Mouse (Mus musculus) neural tube, embryonic 12.5 days (tissue): Measurements from ENCODE around the gene Tnfrsf22. TPM values are rescaled to one million over a fixed set of nuclear protein-coding genes. Genes with fewer than 3 reads are reported as not detected.
"Not testable (repeated sequence)": the region's sequence is repeated elsewhere in the genome, so short reads cannot be mapped to it uniquely, and the experiment has no call there.

Experiments
- ATAC-seq: fragments of 200-750 bp; cut with Nextera tagmentation; 2 replicates; pipeline ENCODE4 v1.8.0; 2017; ENCODE audit warnings: low read depth, mild to moderate bottlenecking, moderate TSS enrichment, moderate library complexity; ENCODE audit not compliant: low FRiP score
- H3K27ac ChIP-seq: fragments of 300-500 bp; sonication (generic); 2 replicates; pipeline ENCODE4 v1.5.1; 2016
- H3K27me3 ChIP-seq: fragments of 300-500 bp; sonication (generic); replicated peaks from 2 replicates; pipeline ENCODE4 v1.6.1; 2016; ENCODE audit warnings: mild to moderate bottlenecking
- H3K36me3 ChIP-seq: fragments of 300-500 bp; sonication (generic); 2 replicates; pipeline ENCODE4 v1.6.1; 2016; ENCODE audit warnings: mild to moderate bottlenecking
- H3K4me1 ChIP-seq: fragments of 300-500 bp; sonication (generic); 2 replicates; pipeline ENCODE4 v1.6.1; 2016
- H3K4me2 ChIP-seq: fragments of 300-500 bp; sonication (generic); replicated peaks from 2 replicates; pipeline ENCODE4 v1.6.1; 2016; ENCODE audit warnings: mild to moderate bottlenecking
- H3K4me3 ChIP-seq: fragments of 300-500 bp; sonication (generic); 2 replicates; pipeline ENCODE4 v1.5.1; 2016
- H3K9ac ChIP-seq: fragments of 300-500 bp; sonication (generic); 2 replicates; pipeline ENCODE4 v1.6.1; 2016; ENCODE audit warnings: mild to moderate bottlenecking
- H3K9me3 ChIP-seq: fragments of 300-500 bp; sonication (generic); 2 replicates; pipeline ENCODE4 v1.6.1; 2016; ENCODE audit warnings: mild to moderate bottlenecking
- WGBS: fragments of 180-500 bp; shearing (Covaris S2); methylation state at CpG from one replicate; pipeline ENCODE4 v1.1.7; 2016; 5-methylcytosine and 5-hydroxymethylcytosine counted together
- polyA plus RNA-seq: library from polyadenylated mRNA; unstranded; fragments of >200 nt; fragmentation: Nextera tagmentation; extraction: Ambion mirVana; gene quantifications from 2 replicates; pipeline ENCODE4 v1.2.1, GENCODE M21; 2016

Tnfrsf22 gene
- 6.6 and 6.7 TPM in 2 replicates for polyA plus RNA-seq

DNA sequence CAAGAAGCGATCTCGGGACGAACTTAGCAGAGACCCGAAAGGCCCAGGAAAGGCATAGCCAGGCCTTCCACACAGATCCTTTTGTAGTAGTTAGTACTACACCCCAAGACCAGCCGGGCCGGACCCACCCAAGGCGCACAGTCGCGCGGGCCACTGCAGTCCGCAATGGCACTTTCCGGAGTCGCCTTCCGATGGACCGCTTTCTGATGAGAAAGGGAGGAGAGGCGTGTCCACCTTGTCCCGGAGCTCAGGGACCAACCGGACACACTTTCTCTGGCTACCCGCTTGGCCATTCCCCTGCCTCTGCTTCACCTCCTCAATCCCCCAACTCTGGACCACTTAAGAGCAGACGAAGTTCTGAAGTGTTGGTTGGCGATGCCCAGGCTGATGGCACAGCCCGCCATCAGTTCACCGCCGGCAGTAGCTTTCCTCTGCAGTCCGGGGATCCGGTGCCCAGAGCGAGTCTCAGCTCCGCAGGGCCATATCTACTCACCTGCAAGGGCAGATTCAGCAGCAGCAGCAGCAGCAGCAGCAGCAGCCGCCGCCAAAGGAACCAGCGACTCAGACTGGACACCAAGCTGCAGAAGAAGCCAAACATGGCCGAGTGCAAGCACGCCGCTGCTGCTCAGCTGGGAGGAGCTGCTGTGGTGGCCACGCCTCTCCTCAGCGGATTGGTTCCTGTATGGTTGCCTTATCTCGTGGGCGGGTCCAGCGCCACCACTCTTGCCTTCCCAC, at the start of gene Tnfrsf22:
TSS of gene Tnfrsf22 (minus strand) at position 628 of the 735 bp plus-strand sequence.
- no peaks in the 10 kb centered on the region for H3K27me3 ChIP-seq
- no peak within 1 kb of the TSS for H3K27ac ChIP-seq
- no peaks in the 10 kb centered on the region for H3K36me3 ChIP-seq
- ATAC-seq: peak; percentile 94
- no peaks in the 10 kb centered on the region for H3K4me1 ChIP-seq
- WGBS: 4% methylated on average over 39 of the region's 39 CpGs
- peak within 1 kb of the TSS; percentile 64 for H3K9ac ChIP-seq
- peaks cover 13% of the 10 kb centered on the region for H3K9me3 ChIP-seq
- peak within 1 kb of the TSS; percentile 83 for H3K4me2 ChIP-seq
- peak within 1 kb of the TSS; percentile 69 for H3K4me3 ChIP-seq

DNA sequence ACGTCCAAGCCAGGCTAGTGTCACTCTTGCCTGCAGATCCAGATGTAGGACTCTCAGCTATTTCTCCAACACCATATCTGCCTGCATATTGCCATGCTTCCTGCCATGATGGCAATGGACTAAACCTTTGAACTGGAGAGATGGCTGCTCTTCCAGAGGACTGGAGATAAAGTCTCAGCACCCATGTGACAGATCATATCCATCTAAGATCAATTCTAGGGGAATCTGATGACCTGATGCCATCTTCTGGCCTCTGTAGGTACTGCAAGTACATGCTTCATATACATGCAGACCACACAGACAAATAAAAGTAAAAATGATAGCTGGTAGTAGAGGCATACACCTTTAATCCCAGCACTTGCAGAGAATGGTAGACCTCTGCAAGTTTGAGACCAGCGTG, 46.7 kb upstream of the Tnfrsf22 start:
- no peaks in the 10 kb centered on the region for H3K27me3 ChIP-seq
- H3K4me3 ChIP-seq: no peak overlapping the region
- ATAC-seq: no peak
- H3K27ac ChIP-seq: no peak overlapping the region
- no peaks in the 10 kb centered on the region for H3K4me1 ChIP-seq
- H3K36me3 ChIP-seq: peaks cover 55% of the 10 kb centered on the region
- H3K9ac ChIP-seq: no peak overlapping the region
- H3K4me2 ChIP-seq: no peak overlapping the region
- WGBS: 76% methylated on average over 2 of the region's 2 CpGs
- no peaks in the 10 kb centered on the region for H3K9me3 ChIP-seq

DNA sequence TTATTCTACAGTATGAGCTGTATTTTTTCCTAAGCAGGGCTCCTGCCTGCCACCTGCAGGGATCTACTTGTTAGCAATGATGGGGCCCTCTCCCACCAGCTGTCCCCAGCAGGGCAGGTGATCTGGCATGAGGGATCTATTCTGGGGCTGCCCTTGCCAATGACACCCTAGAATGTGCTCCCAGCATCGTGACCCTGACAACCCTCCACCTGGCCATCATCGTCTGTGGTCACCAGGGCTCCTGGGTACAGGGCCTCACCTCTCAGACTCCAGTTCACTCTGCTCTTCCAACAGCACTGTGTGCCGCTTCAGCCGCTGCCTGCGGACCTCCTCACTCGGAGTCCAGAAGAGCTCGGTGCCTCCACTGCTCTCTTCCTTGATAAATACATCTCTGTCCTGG, 45.1 kb upstream of the Tnfrsf22 start:
- no peak for ATAC-seq
- Histone ChIP-seq H3K27ac (no peak overlapping the region), H3K36me3 (peaks cover 70% of the 10 kb centered on the region), H3K4me3 (no peak overlapping the region), H3K27me3 (no peaks in the 10 kb centered on the region), H3K4me1 (no peaks in the 10 kb centered on the region), H3K9ac (no peak overlapping the region), H3K4me2 (no peak overlapping the region), H3K9me3 (no peaks in the 10 kb centered on the region)
- 89% methylated on average over 7 of the region's 7 CpGs for WGBS

DNA sequence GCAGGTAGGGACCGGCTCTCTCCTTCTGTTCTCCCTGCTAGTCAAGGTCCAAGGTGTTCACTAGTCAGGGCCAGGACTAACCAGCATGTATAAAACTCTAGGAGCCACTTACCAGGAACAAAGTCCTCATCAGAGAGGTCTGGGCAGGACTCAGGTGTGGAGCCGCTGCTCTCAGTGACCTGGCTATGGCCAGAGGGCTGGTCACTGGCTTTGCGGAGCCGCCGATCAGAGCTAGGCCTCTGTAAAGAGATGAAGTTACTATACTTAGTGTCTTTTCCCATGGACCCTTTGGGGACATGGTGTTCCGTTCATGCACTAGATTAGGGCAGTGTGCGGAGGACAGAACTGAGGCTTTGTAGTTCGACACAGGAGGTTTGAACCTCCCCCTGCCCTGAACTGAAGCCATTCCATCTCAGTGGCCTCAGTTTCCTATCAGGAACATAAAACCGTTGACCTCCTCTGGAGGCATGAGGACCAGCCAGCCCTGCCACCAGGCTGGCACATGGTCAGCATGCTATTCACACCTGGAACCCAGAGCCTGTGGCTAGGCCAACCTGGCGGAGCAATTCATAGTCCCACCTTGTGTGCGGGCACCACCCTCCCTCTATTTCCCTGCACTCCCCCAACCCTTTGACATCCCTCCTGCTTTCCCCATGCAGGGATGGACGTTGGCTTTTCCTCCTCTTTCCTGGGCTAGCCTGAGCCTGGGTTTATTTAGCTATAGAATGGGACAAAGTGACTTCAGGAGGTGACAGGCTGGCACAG, 43.5 kb upstream of the Tnfrsf22 start:
- no peak overlapping the region for H3K4me3 ChIP-seq
- no peaks in the 10 kb centered on the region for H3K27me3 ChIP-seq
- no peak overlapping the region for H3K27ac ChIP-seq
- H3K9ac ChIP-seq: no peak overlapping the region
- peaks cover 78% of the 10 kb centered on the region for H3K36me3 ChIP-seq
- no peak for ATAC-seq
- 89% methylated on average over 12 of the region's 12 CpGs for WGBS
- H3K4me2 ChIP-seq: no peak overlapping the region
- H3K9me3 ChIP-seq: no peaks in the 10 kb centered on the region
- no peaks in the 10 kb centered on the region for H3K4me1 ChIP-seq

DNA sequence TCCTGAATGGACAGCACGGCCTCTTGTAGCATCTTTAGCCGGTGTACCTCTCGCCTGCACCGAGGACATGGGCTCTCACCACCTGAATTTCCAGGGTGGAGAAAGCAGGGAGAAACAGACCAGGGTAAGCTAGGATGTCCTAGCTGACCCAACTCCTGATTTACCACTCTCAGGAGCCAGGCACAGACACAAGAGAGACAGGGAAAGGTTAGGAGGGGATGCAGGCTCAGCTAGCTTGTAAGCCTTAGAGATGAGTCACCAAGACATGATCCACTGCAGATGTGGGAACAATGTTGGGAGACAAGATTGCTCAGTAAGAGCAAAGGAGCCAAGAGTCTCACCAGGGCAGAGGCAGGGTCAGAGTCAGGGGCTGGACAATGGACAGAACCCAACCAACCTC, 42.4 kb upstream of the Tnfrsf22 start:
- peaks cover 79% of the 10 kb centered on the region for H3K36me3 ChIP-seq
- no peaks in the 10 kb centered on the region for H3K27me3 ChIP-seq

DNA sequence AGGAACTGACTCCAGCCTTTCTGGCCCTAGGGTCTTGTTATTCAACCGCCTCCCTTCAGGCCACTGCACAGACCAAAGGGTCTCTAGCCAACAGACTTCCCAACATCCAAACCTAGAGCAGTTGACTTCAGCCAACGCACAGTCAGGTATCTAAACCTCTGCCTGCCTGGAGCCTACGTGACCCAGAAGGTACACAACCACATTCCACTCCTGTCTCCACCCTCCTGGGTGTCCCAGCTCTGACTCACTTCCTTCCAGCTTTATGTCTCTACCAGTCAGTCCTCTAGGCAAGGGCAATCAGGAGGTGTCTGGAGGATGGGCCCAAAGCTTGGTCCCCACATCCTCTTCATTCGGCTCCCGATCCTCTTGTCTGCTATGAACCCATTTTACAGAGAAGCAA, 41.7 kb upstream of the Tnfrsf22 start:
- Histone ChIP-seq H3K4me3 (no peak overlapping the region), H3K4me1 (no peaks in the 10 kb centered on the region), H3K36me3 (peaks cover 75% of the 10 kb centered on the region), H3K9me3 (no peaks in the 10 kb centered on the region), H3K9ac (no peak overlapping the region), H3K4me2 (no peak overlapping the region), H3K27ac (no peak overlapping the region), H3K27me3 (no peaks in the 10 kb centered on the region)
- WGBS: 92% methylated on average over 5 of the region's 5 CpGs
- no peak for ATAC-seq

More for the DNA sequence above, 42.4 kb upstream of the Tnfrsf22 start:
- WGBS: 94% methylated on average over 4 of the region's 4 CpGs
- H3K9me3 ChIP-seq: no peaks in the 10 kb centered on the region
- no peak overlapping the region for H3K4me3 ChIP-seq
- H3K4me2 ChIP-seq: no peak overlapping the region
- no peak for ATAC-seq
- H3K9ac ChIP-seq: no peak overlapping the region
- H3K4me1 ChIP-seq: no peaks in the 10 kb centered on the region
- no peak overlapping the region for H3K27ac ChIP-seq

DNA sequence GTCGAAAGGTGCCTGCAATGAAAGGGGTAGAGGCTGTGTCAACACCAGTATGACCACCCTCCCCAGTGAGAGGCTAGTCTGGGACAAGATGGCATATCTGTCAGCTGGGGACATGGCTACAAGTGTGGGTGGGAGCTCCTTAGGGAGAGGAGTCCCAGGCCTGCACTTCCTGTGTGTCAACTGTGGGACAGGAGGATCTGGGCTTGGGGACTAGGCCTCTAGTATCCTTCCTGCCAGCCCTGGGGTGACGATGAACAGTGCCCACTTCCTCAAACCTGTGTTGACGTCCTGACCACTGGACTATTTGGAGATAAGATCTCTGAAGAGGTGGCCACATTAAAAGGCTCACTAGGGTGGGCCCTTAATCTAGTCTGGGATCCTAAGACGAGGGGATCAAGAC, 40.5 kb upstream of the Tnfrsf22 start:
- H3K36me3 ChIP-seq: peaks cover 65% of the 10 kb centered on the region
- ATAC-seq: no peak
- no peaks in the 10 kb centered on the region for H3K9me3 ChIP-seq
- 87% methylated on average over 4 of the region's 4 CpGs for WGBS
- peaks cover 4% of the 10 kb centered on the region; the same call in 1 of the 2 replicates for H3K4me1 ChIP-seq
- H3K9ac ChIP-seq: no peak overlapping the region
- no peak overlapping the region for H3K27ac ChIP-seq
- H3K4me2 ChIP-seq: no peak overlapping the region
- H3K4me3 ChIP-seq: no peak overlapping the region
- H3K27me3 ChIP-seq: no peaks in the 10 kb centered on the region

DNA sequence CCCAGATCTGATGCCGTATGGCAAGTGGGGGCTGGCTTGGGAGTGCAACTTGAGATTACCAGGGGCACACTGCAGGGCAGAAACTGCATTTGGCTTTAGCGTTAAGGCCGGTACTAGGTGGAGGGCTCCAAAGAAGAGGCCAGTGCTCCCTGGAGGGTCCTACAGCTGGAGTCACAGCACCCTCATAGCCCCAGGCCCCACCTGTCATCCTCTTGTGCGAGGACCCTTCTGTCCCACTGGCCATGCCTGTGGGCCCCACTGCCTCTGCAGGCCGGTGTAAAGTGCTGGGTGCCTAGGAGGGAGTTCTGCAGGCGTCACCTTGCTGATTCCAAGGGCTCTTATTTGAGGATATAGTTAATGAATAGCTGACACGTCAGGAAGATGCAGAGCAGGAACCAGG, 40.0 kb upstream of the Tnfrsf22 start:
- H3K27ac ChIP-seq: no peak overlapping the region
- H3K36me3 ChIP-seq: peaks cover 61% of the 10 kb centered on the region
- WGBS: 78% methylated on average over 7 of the region's 7 CpGs
- no peaks in the 10 kb centered on the region for H3K9me3 ChIP-seq
- peaks cover 4% of the 10 kb centered on the region; the same call in 1 of the 2 replicates for H3K4me1 ChIP-seq
- H3K9ac ChIP-seq: no peak overlapping the region
- H3K4me2 ChIP-seq: no peak overlapping the region
- H3K4me3 ChIP-seq: no peak overlapping the region
- ATAC-seq: no peak
- no peaks in the 10 kb centered on the region for H3K27me3 ChIP-seq

DNA sequence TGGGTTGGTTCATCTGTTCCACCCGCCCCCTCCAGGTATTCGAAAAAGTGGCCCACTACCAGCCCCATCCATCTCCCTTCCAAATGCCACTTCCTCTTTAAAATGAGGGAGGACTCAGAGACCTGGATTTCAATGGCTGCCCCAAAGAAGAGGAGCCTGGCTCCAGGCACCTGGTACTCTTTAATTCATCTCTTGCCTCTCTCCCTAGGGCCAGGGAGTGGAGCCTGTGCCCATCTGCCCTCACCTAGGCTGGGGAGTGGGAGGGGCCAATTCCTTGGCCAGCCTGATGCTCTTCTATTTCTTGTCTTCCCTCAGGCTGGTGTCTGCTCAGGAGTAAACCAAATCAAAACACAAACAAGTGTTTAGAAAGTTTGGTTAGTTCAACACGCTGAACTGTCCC, 37.2 kb upstream of the Tnfrsf22 start:
- peaks cover 33% of the 10 kb centered on the region for H3K36me3 ChIP-seq
- H3K9me3 ChIP-seq, H3K27ac ChIP-seq, H3K27me3 ChIP-seq, H3K4me1 ChIP-seq, H3K4me3 ChIP-seq, H3K4me2 ChIP-seq, H3K9ac ChIP-seq, ATAC-seq: not testable (repeated sequence)
- 84% methylated on average over 3 of the region's 3 CpGs for WGBS

DNA sequence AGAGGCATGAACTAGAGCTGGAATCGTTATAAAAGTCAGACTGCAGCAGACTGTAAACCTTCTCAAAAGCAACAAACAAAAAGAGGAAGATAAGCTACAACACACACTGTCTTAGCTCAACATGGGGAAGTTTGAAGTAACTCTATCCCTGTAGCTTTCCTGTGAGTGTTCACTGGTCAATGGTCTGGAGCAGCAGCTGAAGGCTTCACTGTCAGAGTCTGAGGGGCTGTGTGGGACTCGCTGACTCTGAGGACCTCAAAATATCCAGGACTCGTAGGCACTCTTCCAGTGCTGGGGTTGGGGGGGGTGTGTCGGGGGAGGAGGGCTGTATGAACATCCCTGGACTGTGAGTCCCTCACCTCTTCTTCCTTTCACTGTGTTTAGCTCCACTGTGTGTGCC, 36.7 kb upstream of the Tnfrsf22 start:
- not testable (repeated sequence) for H3K9me3 ChIP-seq, H3K4me1 ChIP-seq, H3K27ac ChIP-seq, H3K4me3 ChIP-seq, H3K9ac ChIP-seq, H3K4me2 ChIP-seq, H3K27me3 ChIP-seq
- 62% methylated on average over 4 of the region's 4 CpGs for WGBS
- H3K36me3 ChIP-seq: peaks cover 28% of the 10 kb centered on the region
- peak; percentile 37; the same call in 1 of the 2 replicates for ATAC-seq

DNA sequence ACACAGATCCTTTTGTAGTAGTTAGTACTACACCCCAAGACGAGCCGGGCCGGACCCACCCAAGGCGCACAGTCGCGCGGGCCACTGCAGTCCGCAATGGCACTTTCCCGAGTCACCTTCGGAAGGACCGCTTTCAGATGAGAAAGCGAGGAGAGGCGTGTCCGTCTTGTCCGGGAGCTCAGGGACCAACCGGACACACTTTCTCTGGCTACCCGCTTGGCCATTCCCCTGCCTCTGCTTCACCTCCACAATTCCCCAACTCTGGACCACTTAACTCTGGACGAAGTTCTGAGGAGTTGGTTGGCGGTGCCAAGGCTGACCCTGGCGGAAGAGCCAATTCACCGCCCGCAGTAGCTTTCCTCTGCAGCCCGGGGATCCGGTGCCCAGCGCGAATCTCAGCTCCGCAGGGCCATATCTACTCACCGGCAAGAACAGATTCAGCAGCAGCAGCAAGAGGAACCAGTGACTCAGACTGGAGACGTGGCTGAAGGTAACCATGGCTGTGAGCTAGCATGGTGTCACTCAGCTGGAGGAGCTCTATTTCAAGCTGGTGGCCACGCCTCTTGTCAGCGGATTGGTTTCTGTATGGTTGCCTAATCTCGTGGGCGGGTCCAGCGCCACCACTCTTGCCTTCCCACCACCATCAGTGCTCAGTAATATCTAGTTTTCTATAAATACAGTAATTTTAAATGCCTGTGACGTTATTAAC, 36.1 kb upstream of the Tnfrsf22 start, which contains the start of gene Tnfrsf23:
TSS of gene Tnfrsf23 (minus strand) at position 514 of the 709 bp plus-strand sequence.
- Histone ChIP-seq H3K4me2 (peak within 1 kb of the TSS; percentile 73), H3K9me3 (no peaks in the 10 kb centered on the region), H3K4me1 (peaks cover 4% of the 10 kb centered on the region; the same call in 1 of the 2 replicates), H3K27me3 (no peaks in the 10 kb centered on the region), H3K9ac (no peak within 1 kb of the TSS), H3K4me3 (peak within 1 kb of the TSS; percentile 27), H3K36me3 (peaks cover 22% of the 10 kb centered on the region; the same call in 1 of the 2 replicates), H3K27ac (no peak within 1 kb of the TSS)
- ATAC-seq: peak; percentile 41; the same call in 1 of the 2 replicates
- WGBS: 4% methylated on average over 35 of the region's 35 CpGs

DNA sequence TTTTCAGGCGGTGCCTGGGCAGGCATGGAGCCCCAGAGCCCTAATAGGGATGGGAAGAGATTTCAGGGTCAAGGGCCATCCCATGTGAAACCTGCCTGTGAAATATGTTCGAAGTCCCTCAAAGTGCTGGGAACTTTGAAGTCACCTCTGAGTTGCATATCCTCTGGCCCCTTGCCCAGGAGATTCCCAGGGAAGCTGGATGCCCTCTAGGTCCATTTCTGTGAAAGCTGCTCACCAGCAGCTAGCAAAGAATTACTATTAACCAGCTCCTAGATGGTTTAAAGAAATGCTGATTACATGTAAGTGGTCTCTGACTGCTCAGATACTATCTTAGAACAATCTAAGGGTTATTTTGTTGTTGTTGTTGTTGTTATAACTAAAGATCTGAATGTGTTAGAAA, 35.1 kb upstream of the Tnfrsf22 start:
- not testable (repeated sequence) for H3K4me2 ChIP-seq, H3K4me3 ChIP-seq, H3K27ac ChIP-seq, H3K9me3 ChIP-seq, ATAC-seq, H3K9ac ChIP-seq, H3K27me3 ChIP-seq, H3K4me1 ChIP-seq
- WGBS: 86% methylated on average over 2 of the region's 2 CpGs
- peaks cover 12% of the 10 kb centered on the region; the same call in 1 of the 2 replicates for H3K36me3 ChIP-seq
